Mouse (Mus musculus): ENCODE measurements around the gene Ccdc85b. TPM values are rescaled to one million over a fixed set of nuclear protein-coding genes. Genes with fewer than 3 reads are reported as not detected.

Gene Ccdc85b
- total and polyA plus RNA-seq, 2 experiments from 2014 or later: 16.0 to 18.5 TPM

DNA sequence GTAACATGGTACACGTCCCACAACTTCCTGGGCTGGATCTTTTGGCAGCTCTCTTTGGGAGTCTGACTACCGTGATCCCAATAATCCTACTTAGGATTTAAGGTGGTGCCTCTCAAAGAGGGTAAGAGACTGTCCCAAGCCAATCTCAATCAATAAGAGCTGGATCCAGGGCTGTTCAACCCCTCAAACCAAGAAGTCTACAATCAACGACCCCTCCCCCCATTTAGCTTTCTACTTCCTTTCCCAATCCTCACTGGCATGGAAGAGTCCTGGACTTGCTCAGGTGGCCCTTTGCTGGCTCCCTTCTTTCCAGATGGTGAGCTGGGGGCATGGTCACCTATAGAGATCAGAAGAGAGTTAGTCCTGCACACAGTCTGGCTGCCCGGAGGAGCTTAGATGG is 29.1 kb upstream of the Ccdc85b start:
- 86% methylated on average over 4 of the region's 4 CpGs for WGBS
- H3K36me3 ChIP-seq (ENCODE audit: insufficient read depth, low read length): peaks cover 31% of the 10 kb centered on the region
- H3K27ac ChIP-seq: peak overlapping the region; percentile 99; the same call in 1 of the 2 replicates
- TF ChIP-seq CTCF (IDR thresholded peaks at IDR 0.05; ENCODE audit: low read depth): no peak
- no peak for DNase-seq (ENCODE audit: low spot score)
- H3K9me3 ChIP-seq (ENCODE audit: low read length): no peaks in the 10 kb centered on the region
- peak overlapping the region; percentile 70; the same call in 1 of the 2 replicates for H3K4me2 ChIP-seq (ENCODE audit: low read depth, low read length)
- peaks cover 4% of the 10 kb centered on the region for H3K4me1 ChIP-seq (ENCODE audit: insufficient read depth, low read length)
- H3K4me3 ChIP-seq (ENCODE audit: low read length): no peak overlapping the region
- H3K9ac ChIP-seq (replicated peaks; ENCODE audit: low read length): peak overlapping the region; percentile 53; the same call in 1 of the 2 replicates
- H3K27me3 ChIP-seq (ENCODE audit: insufficient read depth, low read length): no peaks in the 10 kb centered on the region
- ATAC-seq: no peak

DNA sequence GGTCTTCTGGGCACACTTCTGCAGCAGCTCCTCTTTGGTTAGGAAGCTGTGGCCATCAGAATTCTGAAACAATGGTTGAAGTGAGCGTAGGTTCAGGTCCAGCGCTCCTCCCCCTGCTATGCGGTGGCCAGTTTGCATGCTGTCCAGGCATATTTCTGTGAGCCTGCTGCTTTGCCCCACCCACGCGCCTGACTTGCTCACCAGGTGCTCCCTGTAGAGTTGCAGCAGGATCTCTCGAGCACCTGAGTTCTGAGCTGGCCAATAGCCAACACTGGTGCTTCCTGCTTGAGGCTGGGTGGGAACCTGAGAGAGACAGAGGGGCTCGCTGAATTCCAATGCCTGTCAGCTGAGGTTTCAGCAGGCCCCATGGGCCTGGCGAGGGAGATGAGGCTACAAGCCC is 28.6 kb upstream of the Ccdc85b start:
- TF ChIP-seq CTCF (IDR thresholded peaks at IDR 0.05; ENCODE audit: low read depth): no peak
- Histone ChIP-seq H3K4me1 (ENCODE audit: insufficient read depth, low read length) (peaks cover 4% of the 10 kb centered on the region), H3K4me2 (ENCODE audit: low read depth, low read length) (no peak overlapping the region), H3K27ac (no peak overlapping the region), H3K4me3 (ENCODE audit: low read length) (no peak overlapping the region), H3K27me3 (ENCODE audit: insufficient read depth, low read length) (no peaks in the 10 kb centered on the region), H3K9ac (replicated peaks; ENCODE audit: low read length) (no peak overlapping the region; the same call in 1 of the 2 replicates), H3K9me3 (ENCODE audit: low read length) (no peaks in the 10 kb centered on the region), H3K36me3 (ENCODE audit: insufficient read depth, low read length) (peaks cover 31% of the 10 kb centered on the region)
- DNase-seq (ENCODE audit: low spot score) (no peak), ATAC-seq (no peak)
- WGBS: 89% methylated on average over 8 of the region's 8 CpGs

DNA sequence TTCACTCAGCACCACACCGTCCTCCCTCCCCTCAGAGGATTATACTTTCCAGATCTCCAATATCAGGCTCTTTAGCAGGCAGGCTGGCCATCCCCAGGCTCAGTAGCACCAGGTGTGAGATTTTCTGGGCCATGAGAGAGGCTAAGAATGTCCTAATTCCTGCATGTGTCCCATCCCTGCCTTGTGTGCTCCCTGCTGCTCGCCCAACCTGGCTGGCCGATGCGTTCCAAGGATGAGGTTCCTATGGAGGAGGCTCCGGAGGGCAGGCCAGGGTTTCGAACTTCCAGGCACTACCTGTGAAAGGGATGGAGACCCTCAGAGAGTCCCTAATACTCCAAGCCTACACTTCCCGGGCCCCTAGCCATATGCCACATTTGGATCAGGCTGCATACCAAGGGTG is 28.1 kb upstream of the Ccdc85b start:
- no peak for TF ChIP-seq CTCF (IDR thresholded peaks at IDR 0.05; ENCODE audit: low read depth)
- Histone ChIP-seq H3K4me3 (ENCODE audit: low read length) (no peak overlapping the region), H3K9me3 (ENCODE audit: low read length) (no peaks in the 10 kb centered on the region), H3K36me3 (ENCODE audit: insufficient read depth, low read length) (peaks cover 31% of the 10 kb centered on the region), H3K27me3 (ENCODE audit: insufficient read depth, low read length) (no peaks in the 10 kb centered on the region), H3K4me2 (ENCODE audit: low read depth, low read length) (no peak overlapping the region), H3K9ac (replicated peaks; ENCODE audit: low read length) (no peak overlapping the region), H3K27ac (no peak overlapping the region), H3K4me1 (ENCODE audit: insufficient read depth, low read length) (peaks cover 4% of the 10 kb centered on the region)
- ATAC-seq (no peak), DNase-seq (ENCODE audit: low spot score) (no peak)
- WGBS: 90% methylated on average over 7 of the region's 7 CpGs

DNA sequence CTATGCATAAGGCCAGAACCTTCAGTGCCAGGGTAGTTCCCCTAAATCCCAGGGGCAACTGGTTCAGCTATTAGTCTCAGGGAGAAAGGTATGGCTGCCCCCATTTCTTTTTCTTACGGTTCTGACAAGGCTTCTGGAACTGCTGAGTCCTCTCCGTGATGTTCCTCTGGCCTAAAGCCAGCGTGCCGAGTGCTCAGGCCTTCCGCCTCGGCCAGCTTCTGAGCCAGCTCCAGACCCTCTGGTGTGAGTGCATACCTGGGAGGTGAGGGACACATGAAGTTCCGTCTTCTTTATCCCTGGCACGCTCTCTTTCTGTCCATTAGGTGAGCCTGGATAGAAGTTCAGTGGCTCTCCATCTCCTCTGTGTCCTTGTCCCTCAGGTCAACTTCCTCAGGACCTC is 27.7 kb upstream of the Ccdc85b start:
- peaks cover 31% of the 10 kb centered on the region for H3K36me3 ChIP-seq (ENCODE audit: insufficient read depth, low read length)
- 88% methylated on average over 8 of the region's 8 CpGs for WGBS

DNA sequence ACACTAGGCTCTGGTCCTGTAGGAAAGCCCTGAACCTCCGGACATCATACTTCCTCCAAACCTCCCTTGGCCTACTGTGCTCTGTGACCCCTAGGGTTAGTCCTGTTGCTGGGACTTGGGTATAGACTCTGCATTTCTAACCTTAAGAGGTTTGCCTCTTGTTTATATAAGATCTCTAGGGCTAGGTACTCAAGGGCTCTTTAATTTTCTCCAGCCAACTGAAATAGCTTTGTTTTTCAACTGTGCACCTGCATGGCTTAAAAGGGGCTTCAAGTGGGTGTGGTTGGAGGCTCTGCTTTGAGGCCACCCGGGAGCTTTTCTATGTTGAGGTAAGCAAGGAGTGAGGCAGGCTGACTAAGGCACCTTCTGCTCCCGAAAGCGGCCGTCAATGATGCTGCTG is 26.8 kb upstream of the Ccdc85b start:
- no peak for ATAC-seq
- no peak for DNase-seq (ENCODE audit: low spot score)
- Histone ChIP-seq H3K4me2 (ENCODE audit: low read depth, low read length) (no peak overlapping the region), H3K9me3 (ENCODE audit: low read length) (no peaks in the 10 kb centered on the region), H3K36me3 (ENCODE audit: insufficient read depth, low read length) (peaks cover 31% of the 10 kb centered on the region), H3K27ac (no peak overlapping the region), H3K4me3 (ENCODE audit: low read length) (no peak overlapping the region), H3K9ac (replicated peaks; ENCODE audit: low read length) (no peak overlapping the region), H3K27me3 (ENCODE audit: insufficient read depth, low read length) (no peaks in the 10 kb centered on the region), H3K4me1 (ENCODE audit: insufficient read depth, low read length) (peaks cover 4% of the 10 kb centered on the region)
- WGBS: 94% methylated on average over 5 of the region's 5 CpGs
- TF ChIP-seq CTCF (IDR thresholded peaks at IDR 0.05; ENCODE audit: low read depth): no peak

More for the DNA sequence above, 27.7 kb upstream of the Ccdc85b start:
- H3K4me2 ChIP-seq (ENCODE audit: low read depth, low read length): no peak overlapping the region
- no peak overlapping the region for H3K27ac ChIP-seq
- ATAC-seq: no peak
- DNase-seq (ENCODE audit: low spot score): no peak
- TF ChIP-seq CTCF (IDR thresholded peaks at IDR 0.05; ENCODE audit: low read depth): no peak
- H3K9me3 ChIP-seq (ENCODE audit: low read length): no peaks in the 10 kb centered on the region
- H3K4me1 ChIP-seq (ENCODE audit: insufficient read depth, low read length): peaks cover 4% of the 10 kb centered on the region
- no peak overlapping the region for H3K9ac ChIP-seq (replicated peaks; ENCODE audit: low read length)
- no peaks in the 10 kb centered on the region for H3K27me3 ChIP-seq (ENCODE audit: insufficient read depth, low read length)
- no peak overlapping the region for H3K4me3 ChIP-seq (ENCODE audit: low read length)

DNA sequence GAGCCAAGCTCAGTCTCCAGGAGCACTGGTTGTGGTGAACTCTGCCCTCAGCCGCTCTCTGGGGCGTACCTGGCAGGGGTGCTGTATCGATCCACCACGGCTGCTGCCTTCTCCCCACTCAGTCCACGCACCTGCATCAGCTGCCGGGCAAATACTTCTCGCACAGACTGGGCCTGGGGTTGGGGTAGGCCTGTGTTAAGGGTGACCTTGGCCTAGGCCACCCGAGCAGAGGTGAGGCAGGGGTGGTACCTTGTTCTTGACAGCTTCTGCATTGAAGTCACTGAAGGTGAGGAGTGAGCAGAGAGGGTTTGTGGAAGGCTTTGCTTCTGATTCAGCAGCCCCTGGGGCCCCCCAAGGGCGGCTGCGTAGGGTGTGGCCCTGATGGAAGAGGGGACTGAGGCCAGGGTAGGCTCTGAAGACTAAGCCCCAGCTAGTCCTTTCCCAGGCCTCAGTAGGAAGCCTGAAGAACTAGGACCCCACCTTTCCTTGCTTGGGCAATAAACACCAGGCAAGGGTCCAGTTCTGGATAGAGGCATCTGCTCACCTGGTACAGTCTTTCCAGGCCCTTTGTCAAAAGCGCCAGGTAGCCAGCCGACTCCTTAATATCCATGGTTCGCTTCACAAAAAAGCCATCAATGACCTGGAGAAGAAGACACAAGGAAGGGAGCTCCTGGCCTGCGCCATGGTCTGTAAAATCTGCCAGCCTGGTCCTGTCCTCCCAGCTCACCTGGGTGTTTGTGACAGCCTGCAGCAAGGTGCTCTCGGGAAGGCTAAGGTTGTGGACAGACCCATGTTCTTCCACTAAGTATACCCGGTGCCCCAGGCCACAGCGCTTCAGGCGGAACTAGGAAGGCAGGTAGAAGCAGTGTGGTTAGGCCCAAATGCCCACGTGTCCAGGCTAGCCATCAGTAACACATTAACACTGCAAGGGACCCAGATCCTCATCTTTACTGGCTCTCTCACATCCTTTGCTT is 26.0 kb upstream of the Ccdc85b start:
- Histone ChIP-seq H3K9ac (replicated peaks; ENCODE audit: low read length) (no peak overlapping the region), H3K9me3 (ENCODE audit: low read length) (no peaks in the 10 kb centered on the region), H3K4me1 (ENCODE audit: insufficient read depth, low read length) (no peaks in the 10 kb centered on the region), H3K4me3 (ENCODE audit: low read length) (no peak overlapping the region), H3K27me3 (ENCODE audit: insufficient read depth, low read length) (no peaks in the 10 kb centered on the region), H3K27ac (no peak overlapping the region), H3K4me2 (ENCODE audit: low read depth, low read length) (no peak overlapping the region), H3K36me3 (ENCODE audit: insufficient read depth, low read length) (peaks cover 31% of the 10 kb centered on the region)
- ATAC-seq (no peak), DNase-seq (ENCODE audit: low spot score) (no peak)
- WGBS: 94% methylated on average over 19 of the region's 19 CpGs
- no peak for TF ChIP-seq CTCF (IDR thresholded peaks at IDR 0.05; ENCODE audit: low read depth)

DNA sequence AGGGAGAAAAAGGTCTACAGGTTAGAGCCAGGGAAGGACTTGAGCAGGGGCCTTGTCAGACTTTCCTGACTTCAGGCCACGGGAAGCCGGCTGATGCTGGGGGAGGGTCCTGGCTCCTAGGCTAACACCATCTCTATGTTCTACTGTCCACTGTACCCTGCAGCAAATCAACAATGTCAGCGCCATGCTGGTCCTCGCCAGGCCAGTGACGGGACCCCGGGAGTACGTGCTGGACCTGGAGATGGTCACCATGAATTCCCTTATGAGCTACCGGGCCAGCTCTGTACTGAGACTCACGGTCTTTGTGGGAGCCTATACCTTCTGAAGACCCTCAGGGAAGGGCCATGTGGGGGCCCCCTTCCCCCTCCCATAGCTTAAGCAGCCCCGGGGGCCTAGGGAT is 23.7 kb upstream of the Ccdc85b start:
- 92% methylated on average over 10 of the region's 10 CpGs for WGBS
- ATAC-seq: no peak
- H3K27ac ChIP-seq: no peak overlapping the region
- H3K9ac ChIP-seq (replicated peaks; ENCODE audit: low read length): no peak overlapping the region
- no peak overlapping the region for H3K4me3 ChIP-seq (ENCODE audit: low read length)
- no peak for TF ChIP-seq CTCF (IDR thresholded peaks at IDR 0.05; ENCODE audit: low read depth)
- no peaks in the 10 kb centered on the region for H3K9me3 ChIP-seq (ENCODE audit: low read length)
- no peaks in the 10 kb centered on the region for H3K27me3 ChIP-seq (ENCODE audit: insufficient read depth, low read length)
- no peaks in the 10 kb centered on the region for H3K4me1 ChIP-seq (ENCODE audit: insufficient read depth, low read length)
- peaks cover 31% of the 10 kb centered on the region for H3K36me3 ChIP-seq (ENCODE audit: insufficient read depth, low read length)
- no peak for DNase-seq (ENCODE audit: low spot score)
- no peak overlapping the region for H3K4me2 ChIP-seq (ENCODE audit: low read depth, low read length)

All from hindbrain, postnatal 0 days (tissue).